In the genomic region with DNA sequence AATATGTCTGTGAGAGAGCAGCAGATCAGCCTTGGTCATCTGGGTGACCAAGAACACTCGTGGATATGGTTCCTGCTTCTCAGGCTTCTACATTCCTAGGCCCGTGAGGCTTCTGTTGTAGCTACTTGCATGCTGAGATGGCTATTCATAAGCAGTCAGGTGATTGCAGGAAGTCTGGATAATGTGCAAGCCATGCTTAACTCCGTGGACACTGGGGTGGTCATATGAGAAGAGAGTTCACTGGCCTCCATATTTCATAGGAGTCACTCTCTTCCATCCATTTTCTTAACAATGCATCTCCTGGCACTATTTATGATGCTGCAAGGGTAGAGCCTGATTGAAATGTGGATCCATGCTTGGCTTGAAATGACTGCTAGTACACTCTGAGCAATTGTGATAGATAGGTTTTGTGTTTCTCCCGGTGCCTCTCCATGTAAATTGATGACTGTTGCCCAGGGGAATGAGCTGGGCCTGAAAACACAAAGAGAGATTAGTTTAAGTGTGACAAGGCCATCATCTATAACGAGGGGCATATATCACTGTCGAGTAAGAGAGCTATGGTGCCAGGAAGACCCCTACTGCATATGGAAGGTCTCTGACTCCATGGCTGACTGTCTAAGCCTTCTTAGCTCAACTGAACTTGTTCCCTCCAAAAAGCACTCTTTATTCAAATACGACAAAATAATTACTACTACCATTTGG, we compare ENCODE assay signal across 29 mouse cellular contexts. TPM values are rescaled to one million over a fixed set of nuclear protein-coding genes. Genes with fewer than 3 reads are reported as not detected.
A peak's percentile ranks its signal among the peaks of the same experiment; 100 is the strongest.
DNase-seq lines count a peak whose midpoint lies in the region; ATAC-seq and TF ChIP-seq lines count a peak whose summit lies in the region.
"Had no signal": no experiment of that assay in that cellular context is flagged by ENCODE, and none has a peak within 500 bp of the region (broad histone marks: within the 10 kb centered on the region; RNA-seq: fewer than 3 reads in every experiment).

No protein-coding gene starts in this region.

- H3K9me3 ChIP-seq in kidney, embryonic 15.5 days (replicated peaks), result no peaks in the 10 kb centered on the region
- H3K9me3 ChIP-seq in forebrain, embryonic 16.5 days (ENCODE audit: control insufficient read depth, low read length), result no peaks in the 10 kb centered on the region
- no peaks in the 10 kb centered on the region for H3K9me3 ChIP-seq in hindbrain, postnatal 0 days (ENCODE audit: low read length)
- H3K9me3 ChIP-seq: heart, embryonic 12.5 days; limb, embryonic 13.5 days; lung, embryonic 15.5 days; midbrain, embryonic 10.5 days had no signal

- no peak for ATAC-seq in kidney, embryonic 15.5 days (replicated peaks; ENCODE audit: low FRiP score)
- peak; percentile 87 for ATAC-seq in forebrain, embryonic 16.5 days
- no peak for ATAC-seq in hindbrain, postnatal 0 days

- intact Hi-C loops in heart, postnatal 10 days (cut with DNase I), result no loop called here

- H3K27ac ChIP-seq in kidney, embryonic 15.5 days, result 0 out of 2 replicates have a peak overlapping the region, but pooled peaks have one; percentile 6
- H3K27ac ChIP-seq in kidney, adult 2 months (ENCODE audit: insufficient read depth, low read depth, low read length), result no peak overlapping the region
- no peak overlapping the region for H3K27ac ChIP-seq in forebrain, embryonic 16.5 days (ENCODE audit: low read length)
- H3K27ac ChIP-seq in hindbrain, postnatal 0 days, result no peak overlapping the region
- H3K27ac ChIP-seq: limb, embryonic 13.5 days; liver, embryonic 14.5 days; lung, embryonic 15.5 days; midbrain, embryonic 10.5 days; stomach, postnatal 0 days had no signal

- no peak for TF ChIP-seq POLR2A in kidney, adult 2 months (IDR thresholded peaks at IDR 0.05; ENCODE audit: low read depth, low read length)

- no peak overlapping the region for H3K4me2 ChIP-seq in kidney, embryonic 15.5 days
- no peak overlapping the region for H3K4me2 ChIP-seq in forebrain, embryonic 16.5 days (ENCODE audit: low read length)
- H3K4me2 ChIP-seq in hindbrain, postnatal 0 days (ENCODE audit: low read depth, low read length), result no peak overlapping the region
- H3K4me2 ChIP-seq: heart, embryonic 12.5 days; limb, embryonic 13.5 days; lung, embryonic 15.5 days had no signal

- H3K27me3 ChIP-seq in kidney, embryonic 15.5 days, result no peaks in the 10 kb centered on the region
- no peaks in the 10 kb centered on the region for H3K27me3 ChIP-seq in kidney, adult 2 months (replicated peaks; ENCODE audit: control insufficient read depth, insufficient read depth, low read length)
- H3K27me3 ChIP-seq in forebrain, embryonic 16.5 days (replicated peaks; ENCODE audit: control insufficient read depth, insufficient read depth, low read length), result no peaks in the 10 kb centered on the region
- H3K27me3 ChIP-seq in hindbrain, postnatal 0 days (ENCODE audit: insufficient read depth, low read length), result no peaks in the 10 kb centered on the region
- H3K27me3 ChIP-seq: heart, embryonic 12.5 days; limb, embryonic 13.5 days; lung, embryonic 15.5 days had no signal

- TF ChIP-seq CTCF in kidney, adult 2 months (conservative IDR thresholded peaks at IDR 0.05; ENCODE audit: insufficient read depth, insufficient read length, low read depth, low read length), result no peak
- no peak for TF ChIP-seq CTCF in hindbrain, postnatal 0 days (IDR thresholded peaks at IDR 0.05; ENCODE audit: low read depth)

- no peaks in the 10 kb centered on the region for H3K4me1 ChIP-seq in kidney, embryonic 15.5 days
- no peaks in the 10 kb centered on the region for H3K4me1 ChIP-seq in kidney, adult 2 months (ENCODE audit: control insufficient read depth, insufficient read depth, low read length)
- 0 out of 2 replicates have a peak, but pooled peaks cover 4% of the 10 kb centered on the region for H3K4me1 ChIP-seq in forebrain, embryonic 16.5 days (replicated peaks; ENCODE audit: control insufficient read depth, insufficient read depth, low read length)
- H3K4me1 ChIP-seq in hindbrain, postnatal 0 days (ENCODE audit: insufficient read depth, low read length), result no peaks in the 10 kb centered on the region; the same call in 1 of the 2 replicates
- H3K4me1 ChIP-seq: heart, embryonic 12.5 days; limb, embryonic 13.5 days; lung, embryonic 15.5 days; midbrain, embryonic 10.5 days had no signal

- H3K36me3 ChIP-seq in kidney, embryonic 15.5 days, result no peaks in the 10 kb centered on the region
- no peaks in the 10 kb centered on the region for H3K36me3 ChIP-seq in kidney, adult 2 months (ENCODE audit: control insufficient read depth, insufficient read depth, low read length)
- no peaks in the 10 kb centered on the region for H3K36me3 ChIP-seq in forebrain, embryonic 16.5 days (ENCODE audit: control insufficient read depth, insufficient read depth)
- H3K36me3 ChIP-seq in hindbrain, postnatal 0 days (ENCODE audit: insufficient read depth, low read length), result no peaks in the 10 kb centered on the region
- H3K36me3 ChIP-seq: heart, embryonic 12.5 days; limb, embryonic 13.5 days; lung, embryonic 15.5 days; midbrain, embryonic 10.5 days had no signal

- WGBS in kidney, embryonic 15.5 days, result 31% methylated on average over 7 of the region's 7 CpGs
- 36% methylated on average over 7 of the region's 7 CpGs for WGBS in kidney, adult 2 months
- WGBS in forebrain, embryonic 16.5 days, result 36% methylated on average over 7 of the region's 7 CpGs
- WGBS in hindbrain, postnatal 0 days, result 41% methylated on average over 7 of the region's 7 CpGs

- H3K9ac ChIP-seq in kidney, embryonic 15.5 days, result no peak overlapping the region
- H3K9ac ChIP-seq in forebrain, embryonic 16.5 days (replicated peaks; ENCODE audit: low read depth, low read length), result no peak overlapping the region
- H3K9ac ChIP-seq in hindbrain, postnatal 0 days (replicated peaks; ENCODE audit: low read length), result no peak overlapping the region
- H3K9ac ChIP-seq: heart, embryonic 12.5 days; limb, embryonic 13.5 days; liver, embryonic 14.5 days; lung, embryonic 15.5 days had no signal

- DNase-seq in kidney, adult 2 months, result no peak
- peak; percentile 22 for DNase-seq in embryo, embryonic 10.5 days (ENCODE audit: low spot score)
- peak; percentile 7 for DNase-seq in hindbrain, postnatal 0 days (ENCODE audit: low spot score)
- DNase-seq in heart, postnatal 10 days, result no peak
- no peak for DNase-seq in frontal cortex, postnatal 10 days (ENCODE audit: low spot score in 2 of 2)
- DNase-seq in left cerebral cortex, adult 11 months (ENCODE audit: low spot score), result no peak
- DNase-seq: adrenal gland, postnatal 10 days; cerebellum, adult 11-12 months; cerebellum, postnatal 25 days; gastrocnemius, postnatal 10 days; heart, adult 11 months; kidney, postnatal 36 days; lung, postnatal 4 days had no signal

- no peak overlapping the region for H3K4me3 ChIP-seq in kidney, embryonic 15.5 days (replicated peaks)
- H3K4me3 ChIP-seq in kidney, adult 2 months (ENCODE audit: insufficient read depth, low read depth, low read length), result no peak overlapping the region
- H3K4me3 ChIP-seq in forebrain, embryonic 16.5 days (replicated peaks; ENCODE audit: low read length), result no peak overlapping the region
- H3K4me3 ChIP-seq in hindbrain, postnatal 0 days (ENCODE audit: low read length), result no peak overlapping the region
- H3K4me3 ChIP-seq: heart, embryonic 12.5 days; limb, embryonic 13.5 days; lung, embryonic 15.5 days; midbrain, embryonic 10.5 days had no signal

RNA-seq across cellular contexts. Expression of gene Toporsl, which starts 2.3 kb away (rescaled TPM):
- not detected in 2 replicates for polyA plus RNA-seq in kidney, embryonic 15.5 days (2015; fragmentation: Nextera tagmentation; extraction: Ambion mirVana)
- polyA plus RNA-seq in kidney, adult 2 months (2012; rRNA removed), result not detected in 2 replicates
- not detected in 2 replicates for polyA plus RNA-seq in forebrain, embryonic 16.5 days (2015; fragmentation: Nextera tagmentation; extraction: Ambion mirVana)
- total RNA-seq in hindbrain, postnatal 0 days (2014; rRNA removed), result not detected in 2 replicates
- polyA plus RNA-seq in hindbrain, postnatal 0 days (2015; fragmentation: Nextera tagmentation; extraction: Ambion mirVana), result not detected in 2 replicates
- not detected for total RNA-seq in heart, postnatal 10 days (2021)
- total RNA-seq: adrenal gland, postnatal 10 days; gastrocnemius, postnatal 10 days; heart, postnatal 25 days; layer of hippocampus, postnatal 14 days; left cerebral cortex, postnatal 14 days had no signal
- polyA plus RNA-seq: embryonic facial prominence, embryonic 11.5 days; frontal cortex, adult 2 months; heart, embryonic 12.5 days; intestine, embryonic 14.5 days; limb, embryonic 13.5 days; liver, embryonic 14.5 days; lung, embryonic 15.5 days; stomach, postnatal 0 days; thymus, postnatal 0 days; urinary bladder, adult 2 months had no signal

Comparison
In these comparisons a context has a peak if more than half of its experiments do, and no peak if none do; other contexts are left out.
1. DNase-seq: peak in embryo, embryonic 10.5 days (single experiment) and hindbrain, postnatal 0 days (single experiment); none in kidney, adult 2 months (single experiment), heart, postnatal 10 days (0 of 2), frontal cortex, postnatal 10 days (0 of 2) and left cerebral cortex, adult 11 months (single experiment).